Mouse (Mus musculus) stomach, postnatal 0 days (tissue): Measurements from ENCODE around the gene Rab3b. TPM values are rescaled to one million over a fixed set of nuclear protein-coding genes. Genes with fewer than 3 reads are reported as not detected.

ENCODE experiments used
- ATAC-seq: fragments of 200-750 bp; cut with Nextera tagmentation; 2 replicates; pipeline ENCODE4 v1.8.0; 2017; ENCODE audit not compliant: low FRiP score, low TSS enrichment
- DNase-seq: peaks from one replicate; pipeline ENCODE4 v3.0.0-alpha.2; 2016; ENCODE audit warnings: low spot score
- H3K27ac ChIP-seq: fragments of 300-500 bp; sonication (generic); replicated peaks from 2 replicates; pipeline ENCODE4 v1.5.1; 2014; ENCODE audit warnings: mild to moderate bottlenecking, control low read depth
- H3K27me3 ChIP-seq: fragments of 300-500 bp; sonication (generic); 2 replicates; pipeline ENCODE4 v1.6.1; 2014; ENCODE audit warnings: low read length; ENCODE audit not compliant: control insufficient read depth, insufficient read depth
- H3K36me3 ChIP-seq: fragments of 300-500 bp; sonication (generic); 2 replicates; pipeline ENCODE4 v1.6.1; 2014; ENCODE audit warnings: low read length, mixed read lengths; ENCODE audit not compliant: control insufficient read depth, insufficient read depth
- H3K4me1 ChIP-seq: fragments of 300-500 bp; sonication (generic); replicated peaks from 2 replicates; pipeline ENCODE4 v1.6.1; 2014; ENCODE audit warnings: antibody characterized with exemption; ENCODE audit not compliant: control insufficient read depth, insufficient read depth
- H3K4me2 ChIP-seq: fragments of 300-500 bp; sonication (generic); replicated peaks from 2 replicates; pipeline ENCODE4 v1.6.1; 2014; ENCODE audit warnings: low read depth, mild to moderate bottlenecking, control low read depth, moderate library complexity
- H3K4me3 ChIP-seq: fragments of 300-500 bp; sonication (generic); 2 replicates; pipeline ENCODE4 v1.5.1; 2014; ENCODE audit warnings: low read depth, low read length, control low read depth
- H3K9ac ChIP-seq: fragments of 300-500 bp; sonication (generic); 2 replicates; pipeline ENCODE4 v1.6.1; 2014; ENCODE audit warnings: mild to moderate bottlenecking, low read length, control low read depth, mixed read lengths
- H3K9me3 ChIP-seq: fragments of 300-500 bp; sonication (generic); 2 replicates; pipeline ENCODE4 v1.6.1; 2016; ENCODE audit warnings: low read length; ENCODE audit not compliant: control insufficient read depth
- CTCF ChIP-seq: IDR thresholded peaks from 2 replicates; pipeline ENCODE4 v1.5.1; 2016; ENCODE audit warnings: antibody characterized with exemption, low read depth, mild to moderate bottlenecking, moderate library complexity
- EP300 ChIP-seq: optimal IDR thresholded peaks from 2 replicates; pipeline ENCODE3; 2016; ENCODE audit warnings: antibody characterized with exemption
- WGBS: fragments of 180-500 bp; shearing (Covaris S2); extraction: QIAGEN DNeasy Blood & Tissue Kit; methylation state at CpG from one replicate; pipeline ENCODE4 v1.1.7; 2014; 5-methylcytosine and 5-hydroxymethylcytosine counted together
- polyA plus RNA-seq: library from polyadenylated mRNA; unstranded; fragments of >200 nt; fragmentation: Nextera tagmentation; extraction: Ambion mirVana; gene quantifications from 2 replicates; pipeline ENCODE4 v1.2.1, GENCODE M21; 2015

The Rab3b gene
- polyA plus RNA-seq, 1 experiment from 2014 or later, result 11.9 TPM

GRCm38 (mm10) chr4:108934856-108935255 is 56.0 kb downstream of the Rab3b start:
- Histone ChIP-seq H3K9ac (no peak overlapping the region), H3K4me1 (no peaks in the 10 kb centered on the region), H3K27me3 (no peaks in the 10 kb centered on the region), H3K27ac (no peak overlapping the region), H3K9me3 (no peaks in the 10 kb centered on the region), H3K4me3 (no peak overlapping the region), H3K36me3 (no peaks in the 10 kb centered on the region), H3K4me2 (no peak overlapping the region)
- TF ChIP-seq CTCF, result no peak
- no peak for TF ChIP-seq EP300
- ATAC-seq (no peak), DNase-seq (no peak)
- 95% methylated on average over 4 of the region's 4 CpGs for WGBS

- no peak for ATAC-seq
- 74% methylated on average over 12 of the region's 12 CpGs for WGBS
- Histone ChIP-seq H3K27ac (no peak overlapping the region), H3K36me3 (no peaks in the 10 kb centered on the region), H3K27me3 (no peaks in the 10 kb centered on the region), H3K9ac (no peak overlapping the region), H3K4me1 (no peaks in the 10 kb centered on the region), H3K4me2 (no peak overlapping the region), H3K9me3 (no peaks in the 10 kb centered on the region), H3K4me3 (no peak overlapping the region)
- DNase-seq, result no peak
- TF ChIP-seq EP300, result no peak
- no peak for TF ChIP-seq CTCF
These were observed 59.2 kb downstream of the Rab3b start for GRCm38 (mm10) chr4:108937848-108938771.

DNA sequence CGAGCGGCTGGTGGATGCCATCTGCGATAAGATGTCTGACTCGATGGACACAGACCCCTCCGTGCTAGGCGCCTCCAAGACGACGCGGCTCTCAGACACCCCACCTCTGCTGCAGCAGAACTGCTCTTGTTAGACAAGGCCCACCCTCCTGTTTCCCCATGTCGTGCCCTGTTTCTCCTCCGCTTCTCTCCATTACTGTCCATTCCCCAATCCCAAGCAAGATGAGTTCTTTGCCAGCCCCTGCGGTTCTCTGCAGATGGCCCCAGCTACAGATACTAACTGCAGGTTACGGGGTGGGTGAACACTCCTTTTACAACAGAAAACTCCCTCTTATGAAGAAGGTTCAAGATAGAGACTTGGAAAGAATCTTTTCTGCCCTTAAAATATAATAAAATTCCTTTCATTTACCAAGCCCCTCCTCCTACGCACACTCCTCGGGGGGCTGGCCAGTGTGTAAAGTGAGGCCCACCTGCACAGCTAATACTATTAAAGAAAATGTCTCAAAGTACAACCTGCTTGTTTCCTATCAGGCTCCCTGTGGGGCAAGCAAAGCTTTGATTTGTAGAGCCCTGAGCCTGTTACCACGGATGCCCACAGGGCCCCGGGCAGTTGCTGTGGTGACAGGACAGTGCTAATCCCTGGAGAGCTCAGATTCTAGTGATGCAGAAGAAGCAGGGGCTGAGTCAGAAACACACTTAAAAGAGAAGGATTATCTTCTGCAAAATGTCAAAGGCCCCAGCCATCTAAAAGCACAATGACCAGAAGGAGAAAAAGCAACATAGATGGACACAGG is 62.0 kb downstream of the Rab3b start:
- H3K4me3 ChIP-seq, result no peak overlapping the region
- H3K4me2 ChIP-seq, result no peak overlapping the region
- H3K9ac ChIP-seq, result no peak overlapping the region
- TF ChIP-seq EP300, result no peak
- no peak for TF ChIP-seq CTCF
- 85% methylated on average over 17 of the region's 17 CpGs for WGBS
- H3K36me3 ChIP-seq, result no peaks in the 10 kb centered on the region
- ATAC-seq (no peak), DNase-seq (no peak)
- H3K27me3 ChIP-seq, result no peaks in the 10 kb centered on the region
- H3K4me1 ChIP-seq, result no peaks in the 10 kb centered on the region
- no peak overlapping the region for H3K27ac ChIP-seq
- H3K9me3 ChIP-seq, result no peaks in the 10 kb centered on the region

DNA sequence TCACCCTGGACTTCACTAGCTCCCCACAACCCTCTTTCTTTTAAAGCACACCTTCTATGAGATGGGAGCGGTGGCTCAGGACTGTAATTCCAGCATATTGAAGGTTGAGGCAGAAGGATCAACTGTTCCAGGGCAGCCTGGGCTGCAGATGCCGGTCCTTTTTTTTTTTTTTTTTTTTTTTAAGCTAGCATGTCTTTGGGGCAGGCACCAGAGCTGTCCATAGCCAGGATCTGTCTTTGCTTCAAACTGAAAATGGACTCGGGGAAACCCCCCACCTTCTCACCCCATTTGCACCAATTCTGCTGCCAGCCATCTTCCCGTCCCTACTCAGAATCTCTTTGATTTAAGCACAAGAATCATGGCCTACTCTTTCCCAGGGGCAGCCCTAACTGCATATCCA is 63.3 kb downstream of the Rab3b start:
- no peaks in the 10 kb centered on the region for H3K9me3 ChIP-seq
- 78% methylated on average over 4 of the region's 4 CpGs for WGBS
- no peaks in the 10 kb centered on the region for H3K4me1 ChIP-seq
- H3K27me3 ChIP-seq, result no peaks in the 10 kb centered on the region
- TF ChIP-seq EP300 (no peak), CTCF (no peak)
- H3K4me3 ChIP-seq, result no peak overlapping the region
- H3K9ac ChIP-seq, result no peak overlapping the region
- H3K27ac ChIP-seq, result no peak overlapping the region
- ATAC-seq, result no peak
- no peaks in the 10 kb centered on the region for H3K36me3 ChIP-seq
- H3K4me2 ChIP-seq, result no peak overlapping the region
- no peak for DNase-seq

GRCm38 (mm10) chr4:108942986-108943720 is 64.3 kb downstream of the Rab3b start:
- Histone ChIP-seq H3K4me2 (no peak overlapping the region), H3K4me1 (no peaks in the 10 kb centered on the region), H3K27ac (no peak overlapping the region), H3K36me3 (no peaks in the 10 kb centered on the region), H3K9me3 (no peaks in the 10 kb centered on the region), H3K9ac (no peak overlapping the region), H3K4me3 (no peak overlapping the region), H3K27me3 (no peaks in the 10 kb centered on the region)
- no peak for TF ChIP-seq EP300
- no peak for TF ChIP-seq CTCF
- ATAC-seq, result no peak
- 74% methylated on average over 11 of the region's 11 CpGs for WGBS
- DNase-seq, result no peak
